Mouse (Mus musculus) liver, postnatal 0 days (tissue): ENCODE measurements at regions not wholly inside any gene's neighbourhood (a gene's known extent, or its start where the extent isn't known, plus 50 kb on each side); places are given as distances from the start of the nearest gene placed in this dataset.

Experiments
- CTCF ChIP-seq: sonication (generic); IDR thresholded peaks from 2 replicates; pipeline ENCODE4 v1.5.1; 2016; ENCODE audit warnings: antibody characterized with exemption, low read depth
- EP300 ChIP-seq: IDR thresholded peaks from 2 replicates; pipeline ENCODE4 v1.6.1; 2016; ENCODE audit warnings: antibody characterized with exemption, low read depth, mild to moderate bottlenecking

- no peak for TF ChIP-seq CTCF
- no peak for TF ChIP-seq EP300
These were observed 180.4 kb downstream of the Gm12728 start for GRCm38 (mm10) chr4:105970056-105970455.
